Mouse (Mus musculus): Measurements from ENCODE around the gene Spint2.

DNA sequence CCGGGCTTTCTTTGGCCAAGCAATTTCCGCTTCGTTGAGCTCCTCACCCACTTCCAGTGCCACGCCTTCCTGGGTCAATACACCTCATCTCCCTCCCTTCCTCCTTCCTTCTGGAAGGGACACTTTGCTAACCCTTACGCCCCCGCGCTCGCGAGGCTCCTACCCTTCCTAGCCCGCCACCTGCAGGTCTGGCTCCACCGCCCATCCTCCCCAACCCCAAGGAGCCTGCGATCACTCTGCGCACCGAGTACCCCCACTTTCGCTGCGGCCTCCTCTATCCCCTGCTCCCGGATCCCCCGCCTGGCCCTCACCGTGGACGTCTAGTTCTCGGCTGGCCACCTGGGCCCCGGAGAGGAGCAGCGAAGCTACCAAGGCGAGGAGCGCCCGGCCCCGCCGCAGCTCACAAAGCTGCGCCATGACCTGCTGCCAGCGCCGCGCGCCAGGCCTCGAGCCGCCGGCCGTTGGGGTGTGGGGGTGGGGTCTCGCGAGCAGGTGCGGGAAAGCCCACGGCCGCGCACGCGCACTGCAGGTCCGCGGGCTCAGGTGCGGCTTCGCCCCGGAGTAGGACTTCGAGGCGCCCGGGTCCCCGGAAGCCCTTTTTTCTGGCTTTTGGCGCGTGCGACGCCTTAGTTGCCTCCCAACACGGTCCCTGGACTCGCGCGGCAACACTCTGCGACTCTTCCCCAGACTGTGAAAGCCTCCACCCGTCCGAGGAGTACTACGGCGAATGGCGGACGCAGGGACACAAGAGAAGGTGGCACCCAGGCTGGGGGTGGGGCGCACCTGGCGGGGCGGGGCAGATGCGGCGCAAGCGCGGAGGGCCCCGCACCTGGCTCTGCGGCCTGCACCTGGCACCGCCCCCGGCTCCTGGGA, at the start of gene Spint2:
- no peak for TF ChIP-seq POLR2A (IDR thresholded peaks at IDR 0.05; ENCODE audit: insufficient read length, low read depth)
- TF ChIP-seq MAX (IDR thresholded peaks at IDR 0.05; ENCODE audit: low read depth), result no peak
- TF ChIP-seq USF1 (IDR thresholded peaks at IDR 0.05; ENCODE audit: low read depth), result no peak
- TF ChIP-seq REST (IDR thresholded peaks at IDR 0.05; ENCODE audit: insufficient read depth, insufficient read length), result no peak
